Mouse (Mus musculus): ENCODE data around the gene Tex19.2. TPM values are rescaled to one million over a fixed set of nuclear protein-coding genes. Genes with fewer than 3 reads are reported as not detected.

The Tex19.2 gene
- polyA plus RNA-seq, 1 experiment from 2014 or later, result not detected

- H3K9ac ChIP-seq (ENCODE audit: low read length), result no peak overlapping the region
- no peak for ATAC-seq
- no peak overlapping the region for H3K4me2 ChIP-seq (ENCODE audit: low read length)
- H3K27ac ChIP-seq (ENCODE audit: low read depth, low read length), result no peak overlapping the region
- no peaks in the 10 kb centered on the region for H3K9me3 ChIP-seq (replicated peaks; ENCODE audit: control insufficient read depth, low read length)
- no peaks in the 10 kb centered on the region for H3K27me3 ChIP-seq (replicated peaks; ENCODE audit: control insufficient read depth, insufficient read depth, low read length)
- H3K4me1 ChIP-seq (ENCODE audit: control insufficient read depth, insufficient read depth, low read length), result no peaks in the 10 kb centered on the region
- 49% methylated on average over 6 of the region's 6 CpGs for WGBS
- no peak overlapping the region for H3K4me3 ChIP-seq (ENCODE audit: low read depth, low read length)
- DNase-seq (ENCODE audit: low spot score), result no peak
- H3K36me3 ChIP-seq (ENCODE audit: control insufficient read depth, insufficient read depth, low read length), result no peaks in the 10 kb centered on the region
Measured at GRCm38 (mm10) chr11:121138732-121139131, 20.3 kb upstream of the Tex19.2 start.

- H3K4me2 ChIP-seq (ENCODE audit: low read length), result no peak overlapping the region
- no peak overlapping the region for H3K9ac ChIP-seq (ENCODE audit: low read length)
- no peak overlapping the region for H3K27ac ChIP-seq (ENCODE audit: low read depth, low read length)
- 86% methylated on average over 5 of the region's 5 CpGs for WGBS
- no peaks in the 10 kb centered on the region for H3K27me3 ChIP-seq (replicated peaks; ENCODE audit: control insufficient read depth, insufficient read depth, low read length)
- DNase-seq (ENCODE audit: low spot score), result no peak
- no peak for ATAC-seq
- no peaks in the 10 kb centered on the region for H3K9me3 ChIP-seq (replicated peaks; ENCODE audit: control insufficient read depth, low read length)
- no peaks in the 10 kb centered on the region for H3K36me3 ChIP-seq (ENCODE audit: control insufficient read depth, insufficient read depth, low read length)
- H3K4me3 ChIP-seq (ENCODE audit: low read depth, low read length), result no peak overlapping the region
- no peaks in the 10 kb centered on the region for H3K4me1 ChIP-seq (ENCODE audit: control insufficient read depth, insufficient read depth, low read length)
Measured at GRCm38 (mm10) chr11:121137682-121138081, 19.2 kb upstream of the Tex19.2 start.

GRCm38 (mm10) chr11:121134600-121134999 is 16.1 kb upstream of the Tex19.2 start:
- H3K4me1 ChIP-seq (ENCODE audit: control insufficient read depth, insufficient read depth, low read length), result no peaks in the 10 kb centered on the region
- DNase-seq (ENCODE audit: low spot score) (no peak), ATAC-seq (no peak)
- H3K9ac ChIP-seq (ENCODE audit: low read length), result no peak overlapping the region
- H3K9me3 ChIP-seq (replicated peaks; ENCODE audit: control insufficient read depth, low read length), result no peaks in the 10 kb centered on the region
- H3K4me3 ChIP-seq (ENCODE audit: low read depth, low read length), result no peak overlapping the region
- 68% methylated on average over 1 of the region's 1 CpGs for WGBS
- H3K27ac ChIP-seq (ENCODE audit: low read depth, low read length), result no peak overlapping the region
- H3K4me2 ChIP-seq (ENCODE audit: low read length), result no peak overlapping the region
- H3K36me3 ChIP-seq (ENCODE audit: control insufficient read depth, insufficient read depth, low read length), result no peaks in the 10 kb centered on the region
- no peaks in the 10 kb centered on the region for H3K27me3 ChIP-seq (replicated peaks; ENCODE audit: control insufficient read depth, insufficient read depth, low read length)

GRCm38 (mm10) chr11:121129616-121130015 is 11.1 kb upstream of the Tex19.2 start:
- H3K27ac ChIP-seq (ENCODE audit: low read depth, low read length), result no peak overlapping the region
- WGBS, result 63% methylated on average over 1 of the region's 1 CpGs
- no peak for ATAC-seq
- DNase-seq (ENCODE audit: low spot score), result no peak
- H3K36me3 ChIP-seq (ENCODE audit: control insufficient read depth, insufficient read depth, low read length), result no peaks in the 10 kb centered on the region
- H3K4me1 ChIP-seq (ENCODE audit: control insufficient read depth, insufficient read depth, low read length), result no peaks in the 10 kb centered on the region
- H3K9ac ChIP-seq (ENCODE audit: low read length), result no peak overlapping the region
- H3K9me3 ChIP-seq (replicated peaks; ENCODE audit: control insufficient read depth, low read length), result no peaks in the 10 kb centered on the region
- H3K27me3 ChIP-seq (replicated peaks; ENCODE audit: control insufficient read depth, insufficient read depth, low read length), result no peaks in the 10 kb centered on the region
- no peak overlapping the region for H3K4me2 ChIP-seq (ENCODE audit: low read length)
- no peak overlapping the region for H3K4me3 ChIP-seq (ENCODE audit: low read depth, low read length)

- Histone ChIP-seq H3K4me3 (ENCODE audit: low read depth, low read length) (no peak overlapping the region), H3K4me1 (ENCODE audit: control insufficient read depth, insufficient read depth, low read length) (no peaks in the 10 kb centered on the region), H3K9ac (ENCODE audit: low read length) (no peak overlapping the region), H3K4me2 (ENCODE audit: low read length) (no peak overlapping the region), H3K27me3 (replicated peaks; ENCODE audit: control insufficient read depth, insufficient read depth, low read length) (no peaks in the 10 kb centered on the region), H3K36me3 (ENCODE audit: control insufficient read depth, insufficient read depth, low read length) (no peaks in the 10 kb centered on the region), H3K9me3 (replicated peaks; ENCODE audit: control insufficient read depth, low read length) (no peaks in the 10 kb centered on the region), H3K27ac (ENCODE audit: low read depth, low read length) (no peak overlapping the region)
- 90% methylated on average over 3 of the region's 3 CpGs for WGBS
- DNase-seq (ENCODE audit: low spot score) (no peak), ATAC-seq (no peak)
Measured at GRCm38 (mm10) chr11:121127441-121127840, 9.0 kb upstream of the Tex19.2 start.

GRCm38 (mm10) chr11:121126395-121126794 is 7.9 kb upstream of the Tex19.2 start:
- Histone ChIP-seq H3K4me1 (ENCODE audit: control insufficient read depth, insufficient read depth, low read length) (no peaks in the 10 kb centered on the region), H3K27me3 (replicated peaks; ENCODE audit: control insufficient read depth, insufficient read depth, low read length) (no peaks in the 10 kb centered on the region), H3K36me3 (ENCODE audit: control insufficient read depth, insufficient read depth, low read length) (no peaks in the 10 kb centered on the region), H3K27ac (ENCODE audit: low read depth, low read length) (no peak overlapping the region), H3K4me2 (ENCODE audit: low read length) (no peak overlapping the region), H3K4me3 (ENCODE audit: low read depth, low read length) (no peak overlapping the region), H3K9ac (ENCODE audit: low read length) (no peak overlapping the region), H3K9me3 (replicated peaks; ENCODE audit: control insufficient read depth, low read length) (no peaks in the 10 kb centered on the region)
- no peak for ATAC-seq
- 80% methylated on average over 1 of the region's 1 CpGs for WGBS
- DNase-seq (ENCODE audit: low spot score), result no peak

- ATAC-seq (no peak), DNase-seq (ENCODE audit: low spot score) (no peak)
- Histone ChIP-seq H3K27ac (ENCODE audit: low read depth, low read length) (no peak overlapping the region), H3K4me3 (ENCODE audit: low read depth, low read length) (no peak overlapping the region), H3K36me3 (ENCODE audit: control insufficient read depth, insufficient read depth, low read length) (no peaks in the 10 kb centered on the region), H3K9me3 (replicated peaks; ENCODE audit: control insufficient read depth, low read length) (no peaks in the 10 kb centered on the region), H3K4me2 (ENCODE audit: low read length) (no peak overlapping the region), H3K9ac (ENCODE audit: low read length) (no peak overlapping the region), H3K27me3 (replicated peaks; ENCODE audit: control insufficient read depth, insufficient read depth, low read length) (no peaks in the 10 kb centered on the region), H3K4me1 (ENCODE audit: control insufficient read depth, insufficient read depth, low read length) (no peaks in the 10 kb centered on the region)
- WGBS, result 88% methylated on average over 3 of the region's 3 CpGs
Measured at GRCm38 (mm10) chr11:121125522-121126172, 7.2 kb upstream of the Tex19.2 start.

- DNase-seq (ENCODE audit: low spot score), result no peak
Measured at GRCm38 (mm10) chr11:121123438-121123837, 5.0 kb upstream of the Tex19.2 start.

GRCm38 (mm10) chr11:121122024-121122670 is 3.7 kb upstream of the Tex19.2 start:
- Histone ChIP-seq H3K9ac (ENCODE audit: low read length) (no peak overlapping the region), H3K4me2 (ENCODE audit: low read length) (no peak overlapping the region), H3K4me1 (ENCODE audit: control insufficient read depth, insufficient read depth, low read length) (no peaks in the 10 kb centered on the region), H3K36me3 (ENCODE audit: control insufficient read depth, insufficient read depth, low read length) (no peaks in the 10 kb centered on the region), H3K27ac (ENCODE audit: low read depth, low read length) (no peak overlapping the region), H3K9me3 (replicated peaks; ENCODE audit: control insufficient read depth, low read length) (no peaks in the 10 kb centered on the region), H3K4me3 (ENCODE audit: low read depth, low read length) (no peak overlapping the region), H3K27me3 (replicated peaks; ENCODE audit: control insufficient read depth, insufficient read depth, low read length) (no peaks in the 10 kb centered on the region)
- DNase-seq (ENCODE audit: low spot score), result no peak
- 84% methylated on average over 2 of the region's 2 CpGs for WGBS
- no peak for ATAC-seq

More at GRCm38 (mm10) chr11:121123438-121123837, 5.0 kb upstream of the Tex19.2 start:
- H3K27me3 ChIP-seq (replicated peaks; ENCODE audit: control insufficient read depth, insufficient read depth, low read length), result no peaks in the 10 kb centered on the region
- ATAC-seq, result no peak
- WGBS, result 80% methylated on average over 4 of the region's 4 CpGs
- H3K4me3 ChIP-seq (ENCODE audit: low read depth, low read length), result no peak overlapping the region
- no peak overlapping the region for H3K4me2 ChIP-seq (ENCODE audit: low read length)
- no peaks in the 10 kb centered on the region for H3K4me1 ChIP-seq (ENCODE audit: control insufficient read depth, insufficient read depth, low read length)
- H3K27ac ChIP-seq (ENCODE audit: low read depth, low read length), result no peak overlapping the region
- H3K9me3 ChIP-seq (replicated peaks; ENCODE audit: control insufficient read depth, low read length), result no peaks in the 10 kb centered on the region
- H3K36me3 ChIP-seq (ENCODE audit: control insufficient read depth, insufficient read depth, low read length), result no peaks in the 10 kb centered on the region
- no peak overlapping the region for H3K9ac ChIP-seq (ENCODE audit: low read length)

Data from forebrain, embryonic 14.5 days (tissue).